Mouse (Mus musculus): ENCODE results near the gene Kcnk2. TPM values are rescaled to one million over a fixed set of nuclear protein-coding genes. Genes with fewer than 3 reads are reported as not detected.
"Not testable (repeated sequence)": the region's sequence is repeated elsewhere in the genome, so short reads cannot be mapped to it uniquely, and the experiment has no call there.

The Kcnk2 gene
- total RNA-seq, 4 experiments from 2014 or later: 1.5 to 5.0 (median 2.5) TPM

DNA sequence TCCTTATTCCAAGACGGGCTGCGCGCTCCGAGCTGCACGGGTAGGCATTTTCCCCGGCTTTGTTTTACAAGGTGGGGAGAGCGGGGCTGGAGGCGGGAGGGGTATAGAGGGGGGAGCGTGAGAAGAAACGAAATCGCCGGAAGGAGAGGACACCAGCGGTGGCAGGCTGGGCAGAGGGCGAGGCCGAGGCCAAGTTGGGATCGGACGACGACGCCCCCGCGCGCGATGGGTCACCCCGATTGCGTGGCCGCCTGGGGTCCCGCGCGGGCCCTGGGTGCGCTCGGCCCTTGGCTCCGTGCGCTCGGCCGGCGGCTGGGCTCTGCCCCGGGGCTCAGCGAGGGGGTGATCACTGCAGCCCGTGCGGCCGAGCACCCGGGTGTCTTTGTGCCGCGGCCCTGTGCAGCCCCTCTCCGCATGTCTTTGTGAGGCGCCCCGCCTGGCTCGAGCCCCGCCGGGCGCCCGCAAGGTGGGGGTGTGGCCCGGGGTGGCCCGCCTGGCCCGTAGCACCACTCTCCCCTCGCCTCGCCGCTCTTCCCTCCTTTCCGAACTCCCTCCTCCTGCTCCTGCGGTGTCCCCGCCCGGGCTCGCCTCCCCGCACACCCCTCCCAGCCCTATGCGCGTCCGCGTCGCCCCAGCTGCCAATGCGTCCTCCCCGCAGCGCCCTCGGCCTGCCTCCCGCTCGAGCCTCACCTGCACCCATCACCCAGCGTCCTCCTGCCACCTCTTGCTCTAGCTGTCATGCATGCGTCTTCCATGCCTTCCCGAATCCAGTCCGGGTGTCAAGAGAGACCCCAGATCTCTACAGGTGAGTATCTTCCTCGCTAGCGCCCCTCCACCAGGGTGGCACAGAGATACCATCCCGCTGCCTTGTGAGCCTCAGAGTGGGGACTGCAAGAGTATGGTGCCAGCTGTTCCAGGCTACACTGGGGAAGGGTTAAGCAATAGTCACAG is 58.5 kb downstream of the Kcnk2 start:
- no peak for DNase-seq (ENCODE audit: low spot score)

DNA sequence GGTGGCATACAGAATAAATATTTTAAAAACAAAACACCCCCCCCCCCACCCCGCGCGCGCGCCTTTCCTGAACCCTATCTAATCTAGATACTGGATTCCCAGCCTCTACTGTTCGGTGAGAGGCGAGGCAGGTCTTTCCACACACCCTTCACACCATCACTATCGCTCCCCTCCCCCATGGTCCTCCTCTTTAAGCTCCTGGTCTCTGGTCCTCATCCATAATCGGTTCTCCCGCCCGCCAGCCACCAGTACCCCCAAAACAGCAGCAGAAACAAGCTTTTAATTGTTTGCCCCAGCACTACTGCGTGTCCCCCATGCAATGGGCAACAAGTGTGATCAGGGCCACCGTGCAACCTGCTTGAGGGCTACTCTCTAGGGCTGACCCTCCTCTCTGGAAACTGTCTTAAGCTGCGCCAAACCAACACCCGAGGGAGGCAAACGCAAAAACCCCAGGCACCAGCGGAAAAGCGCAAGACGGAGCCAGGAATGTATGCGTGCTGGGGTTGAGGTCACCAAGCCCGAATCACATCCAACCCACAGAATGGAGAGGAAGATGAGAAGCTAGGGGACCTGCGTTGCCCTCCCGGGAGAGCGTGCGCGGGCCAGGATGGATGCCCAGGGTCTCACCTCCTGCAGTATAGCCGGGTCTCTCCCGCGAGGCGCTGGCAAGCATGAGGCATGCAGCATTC is 59.5 kb downstream of the Kcnk2 start:
- no peak for DNase-seq (ENCODE audit: low spot score)

DNA sequence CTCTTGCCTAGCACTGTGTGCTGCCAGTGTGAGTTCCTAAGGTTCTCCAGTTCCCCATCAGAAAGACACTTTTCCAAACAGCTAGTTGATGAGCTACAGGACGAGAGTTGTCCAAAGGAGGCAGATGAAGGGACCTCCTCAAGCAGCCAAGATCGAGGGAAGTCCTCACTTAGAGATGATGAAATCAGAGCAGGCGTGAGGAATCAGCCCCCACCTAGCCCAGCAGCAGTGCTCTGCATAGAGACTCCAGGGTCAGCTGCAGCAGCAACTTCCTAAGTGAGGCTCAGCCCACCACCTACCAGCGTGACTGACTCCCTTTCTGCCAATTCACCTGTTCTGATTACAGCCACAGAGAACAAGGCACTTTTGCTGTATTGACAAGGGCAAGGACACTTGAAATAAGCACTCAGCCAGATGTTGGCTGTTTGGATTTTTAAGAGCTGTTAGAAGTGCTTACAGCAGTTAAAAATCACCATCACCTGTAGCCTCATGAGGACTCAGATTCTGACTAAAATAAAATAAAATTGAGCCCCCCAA is 60.6 kb downstream of the Kcnk2 start:
- DNase-seq (ENCODE audit: low spot score): no peak

DNA sequence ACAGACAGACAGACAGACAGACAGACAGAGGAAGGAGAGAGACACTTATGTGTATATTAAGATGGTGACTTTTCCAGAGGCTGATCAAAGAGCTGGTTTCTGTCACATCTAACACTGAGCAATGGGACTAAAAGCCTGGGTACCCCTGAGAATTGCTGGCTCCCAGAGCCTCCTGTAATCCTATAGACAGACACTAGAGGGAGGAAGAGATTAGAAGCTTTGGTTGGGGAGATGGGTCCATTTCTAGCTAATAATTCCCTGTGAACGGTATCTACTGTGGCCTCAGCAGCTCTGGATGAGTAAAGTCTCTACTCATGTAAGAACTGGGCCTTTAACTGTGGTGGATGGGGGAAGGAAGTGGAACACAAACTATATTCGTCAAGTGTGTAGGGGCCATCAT is 86.2 kb downstream of the Kcnk2 start:
- DNase-seq (ENCODE audit: low spot score): no peak

DNA sequence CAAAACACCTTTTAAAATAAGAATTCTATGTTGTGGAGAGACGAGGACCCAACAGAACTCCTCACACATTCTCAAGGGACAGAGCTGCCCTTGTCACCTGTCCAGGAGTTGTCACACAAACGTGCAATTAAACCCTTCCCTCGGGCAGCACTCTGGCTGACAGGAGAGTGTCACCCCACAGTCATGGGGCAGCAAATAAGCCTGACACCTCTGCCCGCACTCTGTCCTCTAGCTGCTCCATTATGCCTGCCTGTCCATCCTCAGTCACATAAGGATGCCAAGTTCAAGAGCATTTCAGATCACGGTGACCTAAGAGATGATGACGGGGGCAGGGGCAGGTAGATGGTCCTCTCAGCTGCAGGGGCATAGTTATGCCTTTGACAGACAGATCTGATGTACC is 87.6 kb downstream of the Kcnk2 start:
- DNase-seq (ENCODE audit: low spot score): no peak

DNA sequence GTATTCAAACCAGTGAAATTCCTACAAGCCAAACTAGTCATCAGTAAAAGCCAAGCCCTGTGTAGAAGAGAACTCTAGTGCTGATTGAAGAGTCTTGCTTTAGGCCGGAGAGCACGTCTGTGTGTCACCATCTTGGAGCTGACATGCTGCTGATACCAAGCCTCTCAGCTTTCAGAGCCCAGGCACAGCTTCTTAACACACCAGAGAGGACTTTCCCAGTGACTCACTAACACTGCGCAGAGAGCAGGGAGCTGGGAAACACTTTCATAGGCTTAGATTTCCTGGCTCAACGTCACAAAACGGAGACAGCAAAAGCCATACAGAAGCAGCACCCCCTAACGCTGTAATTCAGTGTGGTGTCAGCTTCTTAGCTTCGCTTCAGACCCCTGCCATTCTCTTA is 88.3 kb downstream of the Kcnk2 start:
- no peak for DNase-seq (ENCODE audit: low spot score)

DNA sequence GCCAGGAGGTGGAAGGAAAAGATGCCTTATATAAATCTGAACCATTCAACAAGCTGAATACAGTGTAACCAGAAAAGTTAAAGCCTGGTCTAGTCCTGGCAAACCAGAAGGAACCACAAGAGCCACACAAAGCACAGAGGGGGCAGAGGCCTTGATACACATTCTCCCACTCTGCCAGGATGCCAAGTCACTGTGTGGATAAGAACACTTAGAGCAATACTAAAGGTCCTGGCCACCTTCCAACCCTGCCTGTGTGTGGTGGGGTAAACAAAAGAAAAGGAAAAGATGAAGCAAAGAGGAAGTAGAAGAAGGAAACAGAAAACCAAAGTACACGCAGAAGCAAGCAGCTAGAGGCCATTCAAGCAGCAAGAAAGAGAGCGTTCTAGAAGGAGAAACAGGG is 91.9 kb downstream of the Kcnk2 start:
- DNase-seq (ENCODE audit: low spot score): no peak

DNA sequence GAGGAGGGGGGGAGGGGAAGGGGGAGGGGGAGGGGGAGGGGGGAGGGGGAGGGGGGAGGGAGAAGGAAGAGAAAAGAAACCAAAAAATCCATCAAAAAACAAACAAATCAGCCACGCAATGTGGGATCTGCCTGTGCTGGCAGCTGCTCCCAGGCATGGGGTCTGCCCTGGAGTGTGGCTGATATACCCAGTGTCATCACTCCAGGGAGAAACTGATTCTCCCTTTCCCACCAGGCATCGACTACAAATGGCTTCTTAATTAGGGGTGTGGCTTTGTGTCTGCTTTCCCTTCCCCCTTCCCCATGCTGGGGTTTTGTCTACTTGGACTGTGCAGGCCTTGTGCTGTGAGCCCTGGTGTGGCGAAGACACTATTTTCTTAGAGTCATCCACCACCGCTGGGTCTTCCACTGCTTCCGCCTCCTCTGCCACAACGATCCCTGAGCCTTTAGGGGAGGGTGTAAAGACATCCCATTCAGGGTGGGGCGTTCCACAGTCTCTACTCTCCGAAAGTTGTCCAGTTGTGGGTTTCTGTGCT is 97.0 kb downstream of the Kcnk2 start:
- DNase-seq (ENCODE audit: low spot score): no peak

DNA sequence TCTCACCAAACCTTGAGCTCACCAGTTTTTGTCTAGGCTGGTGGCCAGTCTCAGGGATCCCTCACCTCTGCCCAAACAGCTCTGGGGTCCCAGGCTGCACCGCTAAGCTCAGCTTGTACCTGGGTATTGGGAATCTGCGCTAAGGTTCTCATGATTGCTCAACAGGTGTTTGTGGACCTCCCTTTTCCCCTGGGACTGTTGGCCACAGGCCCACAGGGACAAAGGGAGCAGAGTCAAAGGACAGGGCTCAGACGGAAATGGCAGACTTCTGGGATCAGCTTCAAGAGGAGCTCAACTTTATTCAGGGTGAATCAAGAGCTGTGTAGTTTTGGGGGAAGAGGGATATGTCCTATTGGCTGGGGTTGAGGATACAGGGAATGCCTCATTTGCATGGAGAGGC is 99.1 kb downstream of the Kcnk2 start:
- DNase-seq (ENCODE audit: low spot score): no peak

DNA sequence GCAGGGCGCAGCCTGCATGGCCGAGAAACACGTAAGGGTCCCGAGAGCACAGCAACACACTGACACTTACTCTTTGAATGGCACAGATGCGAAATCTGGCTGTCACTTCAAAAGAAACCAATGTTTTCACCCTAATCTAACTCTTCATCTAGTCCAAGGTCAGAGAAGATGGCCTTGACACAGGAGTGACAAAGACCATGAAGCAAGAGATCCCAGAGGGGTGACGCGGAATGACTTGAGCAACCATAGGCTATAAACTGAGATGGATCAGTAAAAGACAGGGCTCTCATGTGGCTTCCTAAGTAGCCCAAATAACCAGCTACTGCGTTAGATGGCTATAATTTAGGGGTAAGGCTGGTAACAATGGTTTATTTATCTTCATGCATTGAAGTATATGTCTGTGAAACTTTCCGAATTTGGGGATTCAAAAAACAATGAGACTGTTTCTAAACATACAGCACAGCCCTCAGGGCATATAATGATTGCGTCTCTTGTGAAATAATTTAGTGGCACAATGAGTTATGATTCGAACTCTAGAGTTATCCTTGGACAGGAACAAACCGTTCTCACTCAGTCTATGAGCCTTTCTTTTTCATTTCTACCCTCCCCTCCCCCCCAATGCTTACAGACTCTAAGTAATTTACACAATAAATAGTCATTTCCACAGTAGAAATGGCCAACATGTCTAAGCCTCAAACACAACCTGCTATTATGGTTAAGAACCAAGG is 108.2 kb downstream of the Kcnk2 start:
- DNase-seq (ENCODE audit: low spot score): no peak

DNA sequence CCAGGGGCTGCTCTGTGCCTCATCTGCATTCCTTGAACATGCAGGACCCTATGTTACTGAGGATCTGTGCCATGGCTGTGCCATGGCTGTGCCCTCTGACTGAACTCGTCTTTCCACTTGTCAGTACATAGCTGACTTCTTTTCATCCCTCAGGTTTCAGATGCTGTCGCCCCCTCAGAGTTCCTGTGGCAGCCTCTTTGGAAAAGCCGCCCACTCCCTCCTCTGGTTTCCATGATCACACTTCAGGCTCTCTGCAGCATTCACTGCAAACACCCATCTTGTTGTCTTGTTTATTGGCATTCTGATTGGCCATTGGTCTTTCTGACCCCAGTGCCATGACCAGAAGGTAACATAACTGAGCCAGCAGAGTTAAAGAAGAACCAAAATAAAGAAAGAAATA is 111.2 kb downstream of the Kcnk2 start:
- DNase-seq (ENCODE audit: low spot score): no peak

DNA sequence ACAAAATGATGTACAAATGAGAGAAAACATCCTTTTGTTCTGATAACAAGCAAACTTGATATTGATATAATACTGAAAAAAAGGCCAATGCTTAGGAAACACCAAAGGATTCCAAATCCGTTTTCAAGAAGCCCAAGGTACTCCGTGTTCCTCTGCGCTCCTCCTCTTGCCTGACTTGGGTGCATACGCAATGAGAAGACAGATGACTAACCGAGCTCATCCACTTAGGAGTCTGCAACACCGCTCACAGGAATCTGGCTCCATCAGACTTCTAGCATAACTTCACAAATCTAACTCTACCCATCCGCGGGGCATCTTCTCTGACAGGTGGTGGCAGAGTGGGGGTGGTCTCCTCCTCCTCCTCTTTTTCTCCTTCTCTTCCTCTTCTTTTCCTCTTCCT is 113.1 kb downstream of the Kcnk2 start:
- DNase-seq (ENCODE audit: low spot score): no peak

DNA sequence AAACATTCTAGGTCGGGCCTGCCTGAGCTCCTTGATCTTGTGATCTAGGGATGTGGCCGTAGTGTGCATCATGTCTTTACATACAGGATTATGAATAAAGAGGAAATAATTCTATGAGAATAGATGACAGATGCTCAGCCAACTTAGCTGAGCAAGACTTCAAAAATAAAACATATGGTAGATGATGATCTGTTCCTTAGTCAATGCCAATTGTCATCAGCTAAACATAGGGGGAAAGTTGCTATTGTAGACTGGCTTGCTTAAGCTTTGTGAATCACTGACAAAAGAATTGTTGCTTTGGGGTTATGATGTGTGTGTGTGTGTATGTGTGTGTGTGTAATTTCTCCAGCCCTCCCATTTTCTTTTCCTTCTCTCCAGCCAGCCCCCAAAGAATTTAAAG is 129.8 kb downstream of the Kcnk2 start:
- no peak for DNase-seq (ENCODE audit: low spot score)

DNA sequence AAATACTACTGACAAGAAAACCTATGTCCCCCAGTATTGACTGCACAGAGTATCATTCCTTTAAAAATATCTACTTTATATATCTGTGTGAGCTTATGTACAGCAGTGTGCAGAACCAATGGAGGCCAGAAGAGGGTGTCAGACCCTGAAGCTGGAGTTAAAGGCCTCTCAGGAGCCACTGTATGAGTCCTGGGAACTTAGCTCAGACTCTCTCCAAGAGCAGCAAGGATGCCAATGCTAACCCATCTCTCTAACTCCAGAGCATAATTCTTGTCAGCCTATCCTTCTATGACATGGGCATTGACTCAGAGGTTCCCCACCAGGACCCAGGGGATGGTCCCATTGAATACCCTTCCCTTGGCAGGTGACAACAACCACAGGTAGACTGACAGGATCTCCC is 148.4 kb downstream of the Kcnk2 start:
- DNase-seq (ENCODE audit: low spot score): no peak

DNA sequence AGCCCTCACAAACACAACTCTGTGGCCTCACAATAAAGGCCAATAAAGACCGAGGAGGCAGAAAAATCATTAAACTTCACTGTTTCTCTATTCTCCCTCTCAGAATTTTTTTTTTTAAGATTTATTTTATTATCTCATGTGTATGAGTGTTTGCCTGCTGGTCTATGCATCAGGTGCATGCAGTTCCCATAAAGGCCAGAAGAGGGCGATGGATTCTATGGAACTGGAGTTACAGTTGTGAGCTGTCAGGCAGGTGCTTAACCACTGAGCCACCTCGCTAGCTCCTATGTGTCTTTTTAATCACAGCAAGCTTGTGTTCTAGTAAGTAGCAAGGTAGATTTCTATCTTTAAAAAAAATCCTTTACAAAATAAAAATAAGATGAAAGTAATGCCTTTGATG is 148.9 kb downstream of the Kcnk2 start:
- no peak for DNase-seq (ENCODE audit: low spot score)

DNA sequence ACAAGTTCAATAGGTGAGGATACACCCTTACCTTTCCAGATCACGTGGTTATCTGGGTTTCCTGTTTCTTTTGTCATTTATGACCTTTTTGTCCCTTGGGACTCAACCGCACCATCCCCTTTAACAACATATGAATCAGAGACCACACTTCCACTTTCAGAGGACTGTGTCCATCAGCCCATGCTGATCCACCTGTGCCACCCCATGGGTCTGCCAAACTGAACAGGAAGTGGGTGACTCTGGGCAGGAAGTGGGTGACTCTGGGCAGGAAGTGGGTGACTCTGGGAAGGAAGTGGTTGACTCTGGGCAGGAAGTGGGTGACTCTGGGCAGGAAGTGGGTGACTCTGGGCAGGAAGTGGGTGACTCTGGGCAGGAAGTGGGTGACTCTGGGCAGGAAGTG is 158.9 kb downstream of the Kcnk2 start:
- not testable (repeated sequence) for DNase-seq (ENCODE audit: low spot score)

DNA sequence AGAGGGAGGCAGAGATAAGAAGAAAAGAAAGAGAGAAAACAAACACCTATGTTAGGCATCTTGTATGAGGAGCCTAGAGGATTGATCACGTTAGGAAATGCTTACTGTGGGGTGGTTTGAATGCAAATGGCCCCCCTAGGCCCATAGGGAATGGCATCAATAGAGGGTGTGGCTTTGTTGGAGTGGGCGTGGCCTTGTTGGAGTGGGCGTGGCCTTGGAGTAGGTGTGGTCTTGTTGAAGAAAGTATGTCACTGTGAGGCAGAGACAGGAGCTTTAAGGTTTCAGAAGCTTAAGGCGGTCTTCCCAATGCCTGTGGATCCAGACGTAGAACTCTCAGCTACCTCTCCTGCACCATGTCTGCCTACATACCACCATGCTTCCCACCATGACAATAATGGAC is 166.8 kb downstream of the Kcnk2 start:
- DNase-seq (ENCODE audit: low spot score): no peak

DNA sequence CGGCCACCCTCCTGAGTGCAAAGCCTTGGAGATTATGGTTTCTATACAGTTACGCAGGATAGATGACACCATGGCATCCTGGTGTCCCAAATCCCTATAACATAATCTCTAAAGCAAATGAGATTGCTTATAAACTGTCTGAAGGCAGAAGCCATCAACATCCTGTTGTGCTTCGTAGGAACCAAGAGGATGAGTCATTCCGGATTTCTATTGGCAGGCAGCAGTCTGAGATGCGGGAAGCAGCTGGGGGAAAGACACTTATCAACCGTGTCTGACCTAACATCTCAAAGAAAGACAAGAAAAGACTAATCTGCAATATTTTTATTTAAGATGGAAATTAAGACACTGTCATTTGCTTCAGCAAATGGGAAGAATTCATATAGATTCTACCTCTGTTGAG is 169.2 kb downstream of the Kcnk2 start:
- DNase-seq (ENCODE audit: low spot score): peak; percentile 36

DNA sequence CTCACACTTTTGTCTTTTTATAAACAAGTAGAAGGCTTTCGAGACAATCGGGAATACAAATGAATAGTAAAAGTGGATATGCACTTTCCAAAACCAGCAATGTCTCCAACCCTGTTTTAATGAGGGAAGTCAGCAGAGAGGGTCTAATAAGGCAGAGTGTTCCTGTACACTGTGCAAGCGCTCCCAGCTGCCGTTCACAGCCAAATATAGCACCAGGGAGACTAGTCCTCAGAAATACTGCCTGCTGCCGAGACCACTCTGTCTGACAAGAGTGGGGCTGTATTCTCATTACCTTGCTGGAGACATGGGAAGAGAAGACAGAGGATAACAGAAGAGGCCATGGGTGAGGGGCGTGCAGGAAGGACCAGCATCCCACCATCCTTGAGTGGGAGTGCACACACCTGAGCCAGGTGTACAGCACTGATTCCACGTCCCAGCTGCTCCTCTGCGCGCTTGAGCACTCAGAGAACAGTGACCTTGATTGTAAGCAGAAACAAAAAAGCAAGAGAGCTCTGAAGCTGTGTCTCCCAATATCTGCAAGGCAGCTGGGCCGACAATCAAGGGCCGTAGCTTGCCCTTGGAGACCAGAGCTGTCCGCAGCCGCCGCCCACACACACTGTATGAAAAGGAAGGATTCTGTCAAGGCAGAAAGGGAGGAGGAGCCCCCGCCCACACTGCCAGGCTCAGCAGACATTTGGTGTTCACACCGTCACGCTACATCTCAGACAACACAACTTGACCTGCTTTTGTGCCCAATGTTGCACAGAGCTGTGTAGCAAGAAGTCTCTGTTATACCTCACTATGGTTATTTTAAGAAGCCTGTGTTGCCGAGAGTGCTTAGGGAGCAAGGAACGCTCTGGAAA is 173.6 kb downstream of the Kcnk2 start:
- no peak for DNase-seq (ENCODE audit: low spot score)

DNA sequence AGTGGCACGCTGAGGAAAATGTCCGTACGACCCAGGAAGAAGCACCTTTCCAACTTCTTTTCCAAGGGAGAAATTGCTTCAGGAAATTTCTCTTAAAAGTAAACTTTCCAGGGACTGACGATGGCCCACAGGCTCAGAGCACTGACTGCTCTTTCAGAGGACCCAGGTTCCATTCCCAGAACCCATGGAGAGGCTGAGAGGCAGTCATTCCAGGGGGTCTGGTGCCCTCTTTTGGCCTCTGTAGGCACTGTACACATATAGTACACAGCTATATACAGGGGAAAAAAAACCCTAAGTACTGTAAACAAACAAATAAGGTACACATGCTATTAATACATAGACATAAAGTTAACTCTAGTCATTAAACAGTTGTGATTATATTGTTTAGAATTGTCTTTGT is 174.6 kb downstream of the Kcnk2 start:
- no peak for DNase-seq (ENCODE audit: low spot score)

DNA sequence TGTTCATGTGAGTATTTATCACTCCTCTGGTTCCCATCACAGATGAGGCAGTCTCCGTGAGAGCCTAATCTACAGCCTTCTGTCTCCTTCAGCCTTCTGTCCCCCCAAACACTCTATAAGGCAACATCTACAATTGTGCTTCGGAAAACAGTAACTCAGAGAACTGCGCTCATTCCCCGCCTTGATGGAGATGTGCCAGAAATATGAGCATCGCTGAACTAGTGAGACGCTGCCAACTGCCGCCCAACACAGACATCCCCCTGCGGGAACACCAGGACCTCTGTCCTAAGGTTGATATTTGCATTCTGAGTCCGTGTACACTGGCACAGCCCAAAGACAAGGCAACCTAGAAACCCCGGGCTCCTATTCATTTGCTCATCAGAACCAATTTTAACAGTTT is 183.0 kb downstream of the Kcnk2 start:
- DNase-seq (ENCODE audit: low spot score): no peak
